8 mouse cellular contexts compared by ENCODE assay signal in the genomic region with DNA sequence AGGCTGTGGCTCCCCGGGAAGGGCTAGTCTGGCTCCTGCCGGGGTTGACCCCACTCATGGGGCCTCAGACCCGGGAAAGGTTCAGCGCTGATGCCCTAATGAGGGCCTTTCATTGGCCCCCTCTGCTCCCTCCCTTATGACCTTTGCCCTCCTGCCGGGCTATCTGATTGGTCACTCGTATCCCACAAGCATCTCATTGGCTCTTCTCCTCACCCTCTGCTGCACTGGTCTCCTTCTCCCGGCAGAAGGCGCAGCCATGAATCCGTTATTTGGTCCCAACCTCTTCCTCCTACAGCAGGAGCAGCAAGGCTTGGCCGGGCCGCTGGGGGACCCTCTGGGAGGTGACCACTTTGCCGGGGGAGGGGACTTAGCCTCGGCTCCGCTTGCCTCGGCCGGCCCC. TPM values are rescaled to one million over a fixed set of nuclear protein-coding genes. Genes with fewer than 3 reads are reported as not detected.
DNase-seq lines count a peak whose midpoint lies in the region; ATAC-seq lines count a peak whose summit lies in the region.

Gene Iffo1 (plus strand): TSS at position 241 of the 400 bp plus-strand sequence.

- peaks cover 10% of the 10 kb centered on the region; the same call in 1 of the 2 replicates for H3K4me1 ChIP-seq in hindbrain, embryonic 11.5 days (replicated peaks; ENCODE audit: control insufficient read depth, insufficient read depth, low read length)

- peak; percentile 98 for DNase-seq in R1 (ENCODE audit: low read depth, low spot score)
- peak; percentile 97 for DNase-seq in cerebellum, postnatal 10 days
- DNase-seq in frontal cortex, postnatal 10 days (ENCODE audit: low spot score in 2 of 2), result peak; percentile 91 to 94
- DNase-seq in hindbrain, embryonic 11.5 days (ENCODE audit: low spot score), result peak; percentile 93
- DNase-seq in layer of hippocampus, postnatal 14 days (ENCODE audit: low spot score in 2 of 2), result peak; percentile 91 to 95
- DNase-seq in lung, postnatal 10 days, result peak; percentile 96
- peak; percentile 81 for DNase-seq in ovary, postnatal 36 days (ENCODE audit: low spot score)
- peak; percentile 88 for DNase-seq in thymus, postnatal 14 days

- peak within 1 kb of the TSS; percentile 91 for H3K4me2 ChIP-seq in hindbrain, embryonic 11.5 days (replicated peaks; ENCODE audit: low read depth, low read length)

- 0% methylated on average over 16 of the region's 16 CpGs for WGBS in hindbrain, embryonic 11.5 days

- peak; percentile 97 for ATAC-seq in hindbrain, embryonic 11.5 days (ENCODE audit: low FRiP score)

- H3K4me3 ChIP-seq in hindbrain, embryonic 11.5 days (ENCODE audit: low read depth, low read length), result peak within 1 kb of the TSS; percentile 62

- H3K27me3 ChIP-seq in hindbrain, embryonic 11.5 days (ENCODE audit: control insufficient read depth, insufficient read depth, low read length), result no peaks in the 10 kb centered on the region

- H3K36me3 ChIP-seq in hindbrain, embryonic 11.5 days (ENCODE audit: control insufficient read depth, insufficient read depth, low read length), result no peaks in the 10 kb centered on the region

- H3K9me3 ChIP-seq in hindbrain, embryonic 11.5 days (ENCODE audit: control insufficient read depth, low read length), result no peaks in the 10 kb centered on the region

- H3K9ac ChIP-seq in hindbrain, embryonic 11.5 days (ENCODE audit: low read depth, low read length), result peak within 1 kb of the TSS; percentile 84

- peak within 1 kb of the TSS; percentile 87 for H3K27ac ChIP-seq in hindbrain, embryonic 11.5 days (ENCODE audit: low read depth, low read length)

RNA-seq across cellular contexts. Expression of gene Iffo1, which starts in this region (rescaled TPM):
- 10.3 and 10.4 TPM in 2 replicates for polyA plus RNA-seq in hindbrain, embryonic 11.5 days (2014; fragmentation: Nextera tagmentation; extraction: Ambion mirVana)
- 10 to 100 TPM; 64.7 to 73.2 TPM for total RNA-seq in layer of hippocampus, postnatal 14 days (2021)

Comparison
In these comparisons a context has a peak if more than half of its experiments do, and no peak if none do; other contexts are left out.
1. Peak in every context shown above with its lines: DNase-seq, ATAC-seq, H3K4me3 ChIP-seq and H3K27ac ChIP-seq.